Mouse (Mus musculus) ZHBTc4 (cell line): Measurements from ENCODE around the gene Drc3.

Source experiments
- DNase-seq: peaks from one replicate; pipeline ENCODE4 v3.0.0-alpha.2; 2011; ENCODE audit warnings: low read depth, low spot score

Gene Drc3

GRCm38 (mm10) chr11:60391346-60391745 lies 38.2 kb downstream of the Drc3 start:
- DNase-seq, result no peak

GRCm38 (mm10) chr11:60396546-60396945 lies 43.4 kb downstream of the Drc3 start:
- DNase-seq, result peak; percentile 18

GRCm38 (mm10) chr11:60397172-60397571 lies 44.0 kb downstream of the Drc3 start:
- no peak for DNase-seq

- DNase-seq, result no peak
These were observed 53.5 kb downstream of the Drc3 start for GRCm38 (mm10) chr11:60406606-60407005.

- DNase-seq, result peak; percentile 63
These were observed 59.0 kb downstream of the Drc3 start for GRCm38 (mm10) chr11:60412173-60412572.

- no peak for DNase-seq
These were observed 59.8 kb downstream of the Drc3 start for GRCm38 (mm10) chr11:60412921-60413320.

GRCm38 (mm10) chr11:60416590-60416962 lies 63.4 kb downstream of the Drc3 start:
- DNase-seq, result no peak

- peak; percentile 100 for DNase-seq
These were observed 64.0 kb downstream of the Drc3 start, which contains the start of gene Gid4 for GRCm38 (mm10) chr11:60416963-60417716. Gene Gid4 (plus strand): TSS chr11:60417145.

- DNase-seq, result no peak
These were observed 64.8 kb downstream of the Drc3 start, which contains the start of gene Atpaf2 for GRCm38 (mm10) chr11:60417717-60418472. Gene Atpaf2 (minus strand): TSS chr11:60418457.

GRCm38 (mm10) chr11:60418473-60418803 lies 65.3 kb downstream of the Drc3 start:
- DNase-seq, result peak; percentile 18

GRCm38 (mm10) chr11:60422046-60422668 lies 69.0 kb downstream of the Drc3 start:
- peak; percentile 20 for DNase-seq

- DNase-seq, result peak; percentile 71
These were observed 69.9 kb downstream of the Drc3 start for GRCm38 (mm10) chr11:60423006-60423405.

GRCm38 (mm10) chr11:60426417-60426816 lies 73.3 kb downstream of the Drc3 start:
- no peak for DNase-seq

GRCm38 (mm10) chr11:60427628-60428027 lies 74.5 kb downstream of the Drc3 start:
- no peak for DNase-seq

GRCm38 (mm10) chr11:60433501-60433900 lies 80.4 kb downstream of the Drc3 start:
- DNase-seq, result no peak

GRCm38 (mm10) chr11:60435133-60435532 lies 82.0 kb downstream of the Drc3 start:
- no peak for DNase-seq

- DNase-seq, result no peak
These were observed 83.5 kb downstream of the Drc3 start for GRCm38 (mm10) chr11:60436618-60437017.

GRCm38 (mm10) chr11:60439621-60440020 lies 86.5 kb downstream of the Drc3 start:
- peak; percentile 70 for DNase-seq

- DNase-seq, result peak; percentile 88
These were observed 87.0 kb downstream of the Drc3 start for GRCm38 (mm10) chr11:60440176-60440575.

GRCm38 (mm10) chr11:60442896-60443295 lies 89.8 kb downstream of the Drc3 start:
- no peak for DNase-seq
